In genomic region chr9:60712771-60713541, GRCm38 (mm10) we compare ENCODE assay signal across 9 mouse cellular contexts. TPM values are rescaled to one million over a fixed set of nuclear protein-coding genes. Genes with fewer than 3 reads are reported as not detected.
DNase-seq lines count a peak whose midpoint lies in the region; ATAC-seq and TF ChIP-seq lines count a peak whose summit lies in the region.
"Had no signal": no experiment of that assay in that cellular context is flagged by ENCODE, and none has a peak within 500 bp of the region (broad histone marks: within the 10 kb centered on the region; RNA-seq: fewer than 3 reads in every experiment).

Gene Larp6, plus strand, starts transcription at chr9:60712989.

- H3K27ac ChIP-seq in kidney, embryonic 14.5 days (ENCODE audit: low read depth, low read length): no peak within 1 kb of the TSS
- peak within 1 kb of the TSS; percentile 66 for H3K27ac ChIP-seq in hindbrain, embryonic 16.5 days (ENCODE audit: low read depth, low read length)
- no peak within 1 kb of the TSS for H3K27ac ChIP-seq in limb, embryonic 11.5 days (replicated peaks; ENCODE audit: low read depth, low read length)
- peak within 1 kb of the TSS; percentile 82 for H3K27ac ChIP-seq in midbrain, postnatal 0 days (ENCODE audit: low read depth, low read length)

- no peaks in the 10 kb centered on the region for H3K9me3 ChIP-seq in kidney, embryonic 14.5 days (ENCODE audit: control insufficient read depth, low read length)
- H3K9me3 ChIP-seq in hindbrain, embryonic 16.5 days (ENCODE audit: control insufficient read depth, low read length): no peaks in the 10 kb centered on the region
- H3K9me3 ChIP-seq in limb, embryonic 11.5 days (ENCODE audit: control insufficient read depth, low read length): no peaks in the 10 kb centered on the region
- no peaks in the 10 kb centered on the region for H3K9me3 ChIP-seq in midbrain, postnatal 0 days (ENCODE audit: low read length)

- peak within 1 kb of the TSS; percentile 59 for H3K4me3 ChIP-seq in kidney, embryonic 14.5 days (ENCODE audit: low read length)
- peak within 1 kb of the TSS; percentile 74 for H3K4me3 ChIP-seq in hindbrain, embryonic 16.5 days (ENCODE audit: low read length)
- H3K4me3 ChIP-seq in limb, embryonic 11.5 days (ENCODE audit: low read depth, low read length): peak within 1 kb of the TSS; percentile 64
- peak within 1 kb of the TSS; percentile 71 for H3K4me3 ChIP-seq in midbrain, postnatal 0 days (ENCODE audit: low read depth, low read length)

- peak within 1 kb of the TSS; percentile 97 for H3K4me2 ChIP-seq in kidney, embryonic 14.5 days (replicated peaks; ENCODE audit: low read depth, low read length)
- H3K4me2 ChIP-seq in hindbrain, embryonic 16.5 days (ENCODE audit: low read length): peak within 1 kb of the TSS; percentile 90
- H3K4me2 ChIP-seq in limb, embryonic 11.5 days (ENCODE audit: low read depth, severe bottlenecking): peak within 1 kb of the TSS; percentile 99
- peak within 1 kb of the TSS; percentile 90 for H3K4me2 ChIP-seq in midbrain, postnatal 0 days (ENCODE audit: low read depth, low read length, poor library complexity, severe bottlenecking)

- WGBS in kidney, embryonic 14.5 days: under 1% methylated on average over 59 of the region's 66 CpGs
- 1% methylated on average over 62 of the region's 66 CpGs for WGBS in hindbrain, embryonic 16.5 days
- under 1% methylated on average over 47 of the region's 66 CpGs for WGBS in limb, embryonic 11.5 days
- 1% methylated on average over 57 of the region's 66 CpGs for WGBS in midbrain, postnatal 0 days

- H3K27me3 ChIP-seq in kidney, embryonic 14.5 days (ENCODE audit: control insufficient read depth, insufficient read depth, low read length): no peaks in the 10 kb centered on the region
- no peaks in the 10 kb centered on the region; the same call in 1 of the 2 replicates for H3K27me3 ChIP-seq in hindbrain, embryonic 16.5 days (replicated peaks; ENCODE audit: control insufficient read depth, insufficient read depth, low read length)
- 0 out of 2 replicates have a peak, but pooled peaks cover 5% of the 10 kb centered on the region for H3K27me3 ChIP-seq in limb, embryonic 11.5 days (ENCODE audit: control insufficient read depth, insufficient read depth, low read length)
- no peaks in the 10 kb centered on the region for H3K27me3 ChIP-seq in midbrain, postnatal 0 days (ENCODE audit: insufficient read depth, low read length)
- H3K27me3 ChIP-seq: CH12.LX had no signal

- peak within 1 kb of the TSS; percentile 53 for H3K9ac ChIP-seq in kidney, embryonic 14.5 days (ENCODE audit: low read depth, low read length)
- peak within 1 kb of the TSS; percentile 87 for H3K9ac ChIP-seq in hindbrain, embryonic 16.5 days (ENCODE audit: low read depth, low read length)
- peak within 1 kb of the TSS; percentile 78 for H3K9ac ChIP-seq in limb, embryonic 11.5 days (ENCODE audit: low read length)
- H3K9ac ChIP-seq in midbrain, postnatal 0 days (replicated peaks; ENCODE audit: low read length, poor library complexity, severe bottlenecking): peak within 1 kb of the TSS; percentile 89

- DNase-seq in kidney, adult 11 months: no peak
- peak; percentile 84 to 85 for DNase-seq in cerebellum, postnatal 14 days
- DNase-seq in gastrocnemius, adult 8-10 months (ENCODE audit: low spot score in 2 of 2): peak; percentile 41 to 53
- peak; percentile 68 for DNase-seq in limb, embryonic 11.5 days (ENCODE audit: low spot score)
- DNase-seq in midbrain, postnatal 0 days (ENCODE audit: low spot score): peak; percentile 42
- peak; percentile 39 to 65 for DNase-seq in urinary bladder, postnatal 4 days (ENCODE audit: low spot score in 2 of 2)

- ATAC-seq in kidney, embryonic 14.5 days (ENCODE audit: low FRiP score, low TSS enrichment): peak; percentile 63
- ATAC-seq in hindbrain, embryonic 16.5 days: peak; percentile 74
- no peak; the same call in 1 of the 2 replicates for ATAC-seq in limb, embryonic 11.5 days (ENCODE audit: insufficient number of reproducible peaks, low FRiP score, low TSS enrichment, low read depth)
- peak; percentile 83 for ATAC-seq in midbrain, postnatal 0 days (ENCODE audit: low FRiP score)

- no peaks in the 10 kb centered on the region for H3K36me3 ChIP-seq in kidney, embryonic 14.5 days (ENCODE audit: control insufficient read depth, insufficient read depth, low read length)
- H3K36me3 ChIP-seq in hindbrain, embryonic 16.5 days (ENCODE audit: control insufficient read depth, insufficient read depth, low read length): no peaks in the 10 kb centered on the region; the same call in 1 of the 2 replicates
- H3K36me3 ChIP-seq in limb, embryonic 11.5 days (ENCODE audit: control insufficient read depth, insufficient read depth, low read length): no peaks in the 10 kb centered on the region
- no peaks in the 10 kb centered on the region for H3K36me3 ChIP-seq in midbrain, postnatal 0 days (ENCODE audit: insufficient read depth, low read length)

- no peak for TF ChIP-seq CTCF in midbrain, postnatal 0 days (IDR thresholded peaks at IDR 0.05)

- peaks cover 6% of the 10 kb centered on the region; the same call in 1 of the 2 replicates for H3K4me1 ChIP-seq in kidney, embryonic 14.5 days (ENCODE audit: control insufficient read depth, insufficient read depth, low read length)
- peaks cover 21% of the 10 kb centered on the region for H3K4me1 ChIP-seq in hindbrain, embryonic 16.5 days (ENCODE audit: control insufficient read depth, insufficient read depth, low read depth, low read length)
- H3K4me1 ChIP-seq in limb, embryonic 11.5 days (ENCODE audit: control insufficient read depth, insufficient read depth, low read length): no peaks in the 10 kb centered on the region
- peaks cover 14% of the 10 kb centered on the region; the same call in 1 of the 2 replicates for H3K4me1 ChIP-seq in midbrain, postnatal 0 days (ENCODE audit: insufficient read depth, low read length)

RNA-seq across cellular contexts. Expression of gene Larp6, which starts in this region (rescaled TPM):
- polyA plus RNA-seq in kidney, embryonic 14.5 days (2014; fragmentation: Nextera tagmentation; extraction: Ambion mirVana): 1.3 and 2.3 TPM in 2 replicates
- 1 to 10 TPM in 2 of 4 experiments, under 1 TPM in 2; 0.80 to 2.2 (median 1.3) TPM for total RNA-seq in gastrocnemius, adult 8-10 months (2022)
- 23.3 and 25.2 TPM in 2 replicates for polyA plus RNA-seq in hindbrain, embryonic 16.5 days (2015; fragmentation: Nextera tagmentation; extraction: Ambion mirVana)
- 1.3 and 2.1 TPM in 2 replicates for polyA plus RNA-seq in limb, embryonic 11.5 days (2014; fragmentation: Nextera tagmentation; extraction: Ambion mirVana)
- 37.3 and 42.6 TPM in 2 replicates for total RNA-seq in midbrain, postnatal 0 days (2014; rRNA removed)
- 30.4 and 31.4 TPM in 2 replicates for polyA plus RNA-seq in midbrain, postnatal 0 days (2015; fragmentation: Nextera tagmentation; extraction: Ambion mirVana)
- total RNA-seq: CH12.LX had no signal

Comparison
In these comparisons a context has a peak if more than half of its experiments do, and no peak if none do; other contexts are left out.
1. RNA of gene Larp6 (total RNA-seq): 37.3 to 42.6 TPM in midbrain, postnatal 0 days; 0.80 to 2.2 TPM in gastrocnemius, adult 8-10 months; every median in the first group is over 10 times any median in the second.
2. H3K27ac ChIP-seq: peak in hindbrain, embryonic 16.5 days (single experiment) and midbrain, postnatal 0 days (single experiment); none in kidney, embryonic 14.5 days (single experiment) and limb, embryonic 11.5 days (single experiment).
3. Peak in every context shown above with its lines, with median percentiles within 50 percentile points of each other: H3K4me2 ChIP-seq, H3K4me3 ChIP-seq and H3K9ac ChIP-seq.